Mouse (Mus musculus) hindbrain, embryonic 15.5 days (tissue): ENCODE measurements around the gene Pbld2. TPM values are rescaled to one million over a fixed set of nuclear protein-coding genes. Genes with fewer than 3 reads are reported as not detected.

Experiments
- ATAC-seq: fragments of 200-750 bp; cut with Nextera tagmentation; 2 replicates; pipeline ENCODE4 v1.8.0; 2017; ENCODE audit warnings: low read depth, moderate number of reproducible peaks, moderate TSS enrichment; ENCODE audit not compliant: low FRiP score
- H3K27ac ChIP-seq: fragments of 300-500 bp; sonication (generic); replicated peaks from 2 replicates; pipeline ENCODE4 v1.5.1; 2015; ENCODE audit warnings: mild to moderate bottlenecking, inconsistent platforms
- H3K27me3 ChIP-seq: fragments of 300-500 bp; sonication (generic); 2 replicates; pipeline ENCODE4 v1.6.1; 2015; ENCODE audit warnings: control low read depth, inconsistent platforms
- H3K36me3 ChIP-seq: fragments of 300-500 bp; sonication (generic); 2 replicates; pipeline ENCODE4 v1.6.1; 2015; ENCODE audit warnings: control low read depth, inconsistent platforms
- H3K4me1 ChIP-seq: fragments of 300-500 bp; sonication (generic); replicated peaks from 2 replicates; pipeline ENCODE4 v1.6.1; 2015; ENCODE audit warnings: control low read depth, inconsistent platforms
- H3K4me2 ChIP-seq: fragments of 300-500 bp; sonication (generic); 2 replicates; pipeline ENCODE4 v1.6.1; 2015; ENCODE audit warnings: moderate library complexity, mild to moderate bottlenecking, inconsistent platforms
- H3K4me3 ChIP-seq: fragments of 300-500 bp; sonication (generic); 2 replicates; pipeline ENCODE4 v1.5.1; 2015; ENCODE audit warnings: mild to moderate bottlenecking, inconsistent platforms
- H3K9ac ChIP-seq: fragments of 300-500 bp; sonication (generic); 2 replicates; pipeline ENCODE4 v1.6.1; 2015; ENCODE audit warnings: inconsistent platforms
- H3K9me3 ChIP-seq: fragments of 300-500 bp; sonication (generic); 2 replicates; pipeline ENCODE4 v1.6.1; 2016; ENCODE audit warnings: control low read depth, inconsistent platforms
- WGBS: fragments of 180-500 bp; shearing (Covaris S2); methylation state at CpG from one replicate; pipeline ENCODE4 v1.1.7; 2015; 5-methylcytosine and 5-hydroxymethylcytosine counted together
- polyA plus RNA-seq: library from polyadenylated mRNA; unstranded; fragments of >200 nt; fragmentation: Nextera tagmentation; extraction: Ambion mirVana; gene quantifications from 2 replicates; pipeline ENCODE4 v1.2.1, GENCODE M21; 2015

Gene Pbld2
- polyA plus RNA-seq: 0.35 and 0.93 TPM in 2 replicates

- Histone ChIP-seq H3K36me3 (no peaks in the 10 kb centered on the region), H3K9me3 (no peaks in the 10 kb centered on the region), H3K27me3 (no peaks in the 10 kb centered on the region), H3K9ac (peak within 1 kb of the TSS; percentile 85), H3K4me2 (peak within 1 kb of the TSS; percentile 59), H3K27ac (peak within 1 kb of the TSS; percentile 99), H3K4me1 (peaks cover 62% of the 10 kb centered on the region), H3K4me3 (peak within 1 kb of the TSS; percentile 86)
- peak; percentile 97 for ATAC-seq
- under 1% methylated on average over 59 of the region's 69 CpGs for WGBS
Measured at GRCm38 (mm10) chr10:63023749-63024579, at the start of gene Pbld2, which contains the start of gene Hnrnph3. Gene Pbld2 (plus strand): TSS chr10:63024315. Gene Hnrnph3 (minus strand): TSS chr10:63024217.

DNA sequence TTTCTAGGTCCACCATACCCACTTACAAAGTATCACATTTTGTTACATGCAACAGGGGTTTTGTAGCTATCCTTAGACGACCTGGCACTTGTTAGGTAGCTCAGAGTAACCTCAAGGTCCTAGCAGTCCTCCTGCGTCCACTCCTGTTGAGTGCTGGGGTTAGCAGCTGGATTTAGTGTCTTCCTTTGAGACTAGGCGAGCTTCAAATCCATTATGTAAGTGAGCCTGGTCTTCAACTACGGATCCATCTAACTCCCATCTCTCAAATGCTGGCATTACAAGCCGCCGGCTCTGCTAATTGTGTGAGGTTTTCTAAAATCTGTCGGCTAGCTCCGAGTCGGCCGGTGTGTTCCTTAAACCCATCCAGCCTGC lies 44.5 kb upstream of the Pbld2 start:
- H3K4me2 ChIP-seq: peak overlapping the region; percentile 54
- H3K4me1 ChIP-seq: peaks cover 8% of the 10 kb centered on the region
- H3K27ac ChIP-seq: peak overlapping the region; percentile 89
- H3K27me3 ChIP-seq: no peaks in the 10 kb centered on the region
- H3K4me3 ChIP-seq: peak overlapping the region; percentile 99
- H3K36me3 ChIP-seq: peaks cover 16% of the 10 kb centered on the region
- 7% methylated on average over 10 of the region's 10 CpGs for WGBS
- peak overlapping the region; percentile 23 for H3K9ac ChIP-seq
- ATAC-seq: no peak; the same call in 1 of the 2 replicates
- H3K9me3 ChIP-seq: no peaks in the 10 kb centered on the region

- ATAC-seq: peak; percentile 93
- Histone ChIP-seq H3K4me3 (peak within 1 kb of the TSS; percentile 99), H3K27ac (peak within 1 kb of the TSS; percentile 89)
Measured at GRCm38 (mm10) chr10:62980039-62980954, 43.8 kb upstream of the Pbld2 start, which contains the start of gene Rufy2. Gene Rufy2 (plus strand): TSS chr10:62980223.

GRCm38 (mm10) chr10:62984072-62984471 lies 40.0 kb upstream of the Pbld2 start:
- Histone ChIP-seq H3K4me2 (no peak overlapping the region), H3K36me3 (peaks cover 33% of the 10 kb centered on the region), H3K27ac (no peak overlapping the region), H3K4me1 (peaks cover 8% of the 10 kb centered on the region), H3K9ac (no peak overlapping the region), H3K27me3 (no peaks in the 10 kb centered on the region), H3K4me3 (no peak overlapping the region), H3K9me3 (no peaks in the 10 kb centered on the region)
- WGBS: 98% methylated on average over 11 of the region's 11 CpGs
- no peak for ATAC-seq

More at GRCm38 (mm10) chr10:62980039-62980954, 43.8 kb upstream of the Pbld2 start, which contains the start of gene Rufy2:
- H3K9me3 ChIP-seq: no peaks in the 10 kb centered on the region
- H3K4me2 ChIP-seq: peak within 1 kb of the TSS; percentile 54
- under 1% methylated on average over 69 of the region's 77 CpGs for WGBS
- H3K36me3 ChIP-seq: peaks cover 21% of the 10 kb centered on the region
- peak within 1 kb of the TSS; percentile 93 for H3K9ac ChIP-seq
- H3K4me1 ChIP-seq: peaks cover 8% of the 10 kb centered on the region
- H3K27me3 ChIP-seq: no peaks in the 10 kb centered on the region

DNA sequence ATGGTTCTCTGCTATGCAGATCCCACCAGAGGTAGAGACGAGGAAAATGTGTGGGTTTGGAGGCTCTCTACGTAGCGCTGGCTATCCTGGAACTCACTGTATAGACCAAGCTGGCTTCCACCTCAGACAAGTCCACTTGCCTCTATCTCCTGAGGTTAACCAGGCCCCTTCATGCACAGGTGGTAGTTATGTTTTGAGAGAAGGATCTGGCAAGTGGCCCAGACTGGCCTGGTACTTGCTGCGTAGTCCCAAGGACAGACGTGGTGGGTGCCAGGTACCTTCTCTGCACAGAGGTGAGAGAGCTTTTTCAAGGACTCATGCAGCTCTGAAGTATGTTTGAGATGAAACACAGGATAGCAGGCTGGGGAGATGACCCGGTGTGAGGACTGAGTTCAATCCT lies 39.6 kb upstream of the Pbld2 start:
- WGBS: 91% methylated on average over 6 of the region's 6 CpGs

GRCm38 (mm10) chr10:62987341-62987740 lies 36.8 kb upstream of the Pbld2 start:
- Histone ChIP-seq H3K27ac (no peak overlapping the region), H3K4me3 (no peak overlapping the region), H3K4me1 (no peaks in the 10 kb centered on the region), H3K9me3 (no peaks in the 10 kb centered on the region), H3K36me3 (peaks cover 57% of the 10 kb centered on the region), H3K27me3 (no peaks in the 10 kb centered on the region), H3K9ac (no peak overlapping the region), H3K4me2 (no peak overlapping the region)
- WGBS: 29% methylated on average over 3 of the region's 3 CpGs
- peak; percentile 27; the same call in 1 of the 2 replicates for ATAC-seq

More for the DNA sequence above, 39.6 kb upstream of the Pbld2 start:
- no peak overlapping the region for H3K4me3 ChIP-seq
- ATAC-seq: no peak
- peaks cover 37% of the 10 kb centered on the region for H3K36me3 ChIP-seq
- H3K4me1 ChIP-seq: peaks cover 8% of the 10 kb centered on the region
- no peaks in the 10 kb centered on the region for H3K9me3 ChIP-seq
- no peak overlapping the region for H3K9ac ChIP-seq
- H3K4me2 ChIP-seq: no peak overlapping the region
- no peak overlapping the region for H3K27ac ChIP-seq
- H3K27me3 ChIP-seq: no peaks in the 10 kb centered on the region

DNA sequence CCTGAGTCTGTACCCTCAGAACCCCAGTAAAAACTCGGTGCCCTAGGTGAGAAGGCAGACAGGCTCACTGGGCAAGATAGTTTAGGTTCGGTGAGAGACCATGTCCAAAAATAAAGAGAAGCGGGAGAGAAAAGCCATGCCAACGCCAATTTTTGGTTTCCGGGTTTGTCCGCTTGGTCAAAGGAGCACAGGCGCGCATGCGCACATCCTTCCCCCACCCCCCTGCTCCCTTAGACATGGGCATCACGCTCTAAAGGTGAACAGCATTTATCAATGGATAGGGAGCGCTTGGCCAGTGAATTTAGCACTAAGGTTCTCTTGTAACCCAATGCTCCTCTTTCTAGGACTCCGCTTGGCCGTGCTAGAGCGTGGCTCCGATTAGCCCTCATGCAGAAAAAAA lies 33.5 kb upstream of the Pbld2 start:
- H3K4me1 ChIP-seq: no peaks in the 10 kb centered on the region

GRCm38 (mm10) chr10:62993991-62994390 lies 30.1 kb upstream of the Pbld2 start:
- Histone ChIP-seq H3K36me3 (peaks cover 82% of the 10 kb centered on the region), H3K4me2 (no peak overlapping the region), H3K9me3 (no peaks in the 10 kb centered on the region), H3K4me3 (no peak overlapping the region), H3K27me3 (no peaks in the 10 kb centered on the region), H3K9ac (no peak overlapping the region), H3K4me1 (no peaks in the 10 kb centered on the region), H3K27ac (no peak overlapping the region)
- 86% methylated on average over 5 of the region's 9 CpGs for WGBS
- ATAC-seq: no peak

More for the DNA sequence above, 33.5 kb upstream of the Pbld2 start:
- no peak for ATAC-seq
- H3K9ac ChIP-seq: no peak overlapping the region
- no peak overlapping the region for H3K27ac ChIP-seq
- H3K4me3 ChIP-seq: no peak overlapping the region
- no peaks in the 10 kb centered on the region for H3K27me3 ChIP-seq
- no peaks in the 10 kb centered on the region for H3K9me3 ChIP-seq
- WGBS: 91% methylated on average over 15 of the region's 15 CpGs
- H3K4me2 ChIP-seq: no peak overlapping the region
- H3K36me3 ChIP-seq: peaks cover 63% of the 10 kb centered on the region

GRCm38 (mm10) chr10:63000584-63000983 lies 23.5 kb upstream of the Pbld2 start:
- Histone ChIP-seq H3K9me3 (no peaks in the 10 kb centered on the region), H3K27ac (no peak overlapping the region), H3K9ac (no peak overlapping the region), H3K4me3 (no peak overlapping the region), H3K4me1 (no peaks in the 10 kb centered on the region), H3K36me3 (peaks cover 88% of the 10 kb centered on the region), H3K4me2 (no peak overlapping the region), H3K27me3 (no peaks in the 10 kb centered on the region)
- ATAC-seq: no peak
- 70% methylated on average over 9 of the region's 9 CpGs for WGBS

- Histone ChIP-seq H3K4me2 (no peak overlapping the region), H3K4me3 (no peak overlapping the region), H3K9ac (no peak overlapping the region), H3K9me3 (no peaks in the 10 kb centered on the region), H3K27me3 (no peaks in the 10 kb centered on the region), H3K27ac (no peak overlapping the region), H3K4me1 (no peaks in the 10 kb centered on the region), H3K36me3 (peaks cover 90% of the 10 kb centered on the region)
- WGBS: 88% methylated on average over 9 of the region's 9 CpGs
- ATAC-seq: no peak
Measured at GRCm38 (mm10) chr10:63003252-63003651, 20.9 kb upstream of the Pbld2 start.

DNA sequence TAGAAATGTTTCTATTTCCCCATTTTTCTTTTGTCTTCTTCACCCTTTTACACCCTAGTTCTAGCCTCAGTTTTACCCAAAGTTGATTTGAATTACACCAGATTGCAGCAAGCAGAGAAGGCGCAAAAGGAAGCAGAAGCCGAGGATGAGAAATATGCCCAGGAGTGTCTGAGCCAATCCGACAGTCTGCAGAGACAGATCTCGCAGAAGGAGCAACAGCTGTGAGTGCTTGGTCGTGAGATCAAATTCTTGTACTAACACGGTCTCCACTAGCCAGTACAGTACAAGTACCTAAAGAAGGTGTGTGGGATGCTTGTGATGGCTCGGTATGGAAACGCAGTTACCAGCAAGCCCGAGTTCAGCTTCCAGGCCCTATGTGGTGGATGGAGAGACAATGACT lies 19.6 kb upstream of the Pbld2 start:
- Histone ChIP-seq H3K9ac (no peak overlapping the region), H3K27ac (no peak overlapping the region), H3K4me3 (no peak overlapping the region), H3K4me1 (no peaks in the 10 kb centered on the region), H3K9me3 (no peaks in the 10 kb centered on the region), H3K27me3 (no peaks in the 10 kb centered on the region), H3K36me3 (peaks cover 91% of the 10 kb centered on the region), H3K4me2 (no peak overlapping the region)
- 91% methylated on average over 9 of the region's 9 CpGs for WGBS
- no peak for ATAC-seq

- Histone ChIP-seq H3K36me3 (peaks cover 94% of the 10 kb centered on the region), H3K4me3 (no peak overlapping the region), H3K9ac (no peak overlapping the region), H3K9me3 (no peaks in the 10 kb centered on the region), H3K4me1 (no peaks in the 10 kb centered on the region), H3K27me3 (no peaks in the 10 kb centered on the region), H3K4me2 (no peak overlapping the region), H3K27ac (no peak overlapping the region)
- 70% methylated on average over 3 of the region's 3 CpGs for WGBS
- no peak for ATAC-seq
Measured at GRCm38 (mm10) chr10:63008193-63008592, 15.9 kb upstream of the Pbld2 start.
